Mouse (Mus musculus) E14TG2a.4 (cell line): ENCODE measurements around the gene Nr4a1.

Experiments
- CTCF ChIP-seq: conservative IDR thresholded peaks from 2 replicates; pipeline ENCODE4 v1.5.1; 2014; ENCODE audit warnings: low read length
- NANOG ChIP-seq: IDR thresholded peaks from 2 replicates; pipeline ENCODE4 v1.6.1; 2014; ENCODE audit warnings: borderline replicate concordance, low read length, mixed read lengths
- POU5F1 ChIP-seq: IDR thresholded peaks from 2 replicates; pipeline ENCODE4 v1.6.1; 2014; ENCODE audit warnings: low read length, borderline replicate concordance

DNA sequence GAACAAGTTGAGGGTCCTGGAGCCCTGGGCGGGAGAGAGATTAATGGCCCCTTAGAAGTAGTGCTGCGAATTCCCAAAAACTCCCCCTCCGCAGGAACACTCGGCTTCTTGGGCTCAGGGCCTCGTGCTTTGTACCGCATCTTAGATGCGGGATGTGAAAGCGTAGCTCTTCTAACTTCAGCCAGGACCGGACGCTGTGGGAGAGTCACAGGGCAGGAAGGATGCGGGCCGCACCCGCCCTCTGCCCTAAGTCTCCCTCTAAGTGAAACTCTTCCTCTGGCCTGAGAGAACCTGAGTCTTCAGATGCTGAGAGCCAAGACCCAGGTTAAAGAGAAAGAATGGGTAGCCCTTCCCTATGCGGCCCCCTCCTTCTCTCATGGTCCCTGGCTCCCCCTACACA, 29.1 kb upstream of the Nr4a1 start:
- TF ChIP-seq CTCF (no peak), POU5F1 (no peak), NANOG (no peak)
